Mouse (Mus musculus) intestine, embryonic 16.5 days (tissue): ENCODE results near the gene Itpkb. TPM values are rescaled to one million over a fixed set of nuclear protein-coding genes. Genes with fewer than 3 reads are reported as not detected.
"Not testable (repeated sequence)": the region's sequence is repeated elsewhere in the genome, so short reads cannot be mapped to it uniquely, and the experiment has no call there.

Experiments
- ATAC-seq: fragments of 200-750 bp; cut with Nextera tagmentation; 2 replicates; pipeline ENCODE4 v1.8.0; 2017; ENCODE audit warnings: moderate TSS enrichment, moderate library complexity
- H3K27ac ChIP-seq: fragments of 300-500 bp; sonication (generic); 2 replicates; pipeline ENCODE4 v1.5.1; 2014; ENCODE audit warnings: mild to moderate bottlenecking, low read length
- H3K27me3 ChIP-seq: fragments of 300-500 bp; sonication (generic); replicated peaks from 2 replicates; pipeline ENCODE4 v1.6.1; 2014; ENCODE audit warnings: low read length, control low read depth, mixed read lengths; ENCODE audit not compliant: control insufficient read depth, insufficient read depth
- H3K36me3 ChIP-seq: fragments of 300-500 bp; sonication (generic); 2 replicates; pipeline ENCODE4 v1.6.1; 2014; ENCODE audit warnings: low read length, control low read depth; ENCODE audit not compliant: control insufficient read depth, insufficient read depth
- H3K4me1 ChIP-seq: fragments of 300-500 bp; sonication (generic); 2 replicates; pipeline ENCODE4 v1.6.1; 2014; ENCODE audit warnings: low read length, control low read depth, mixed read lengths; ENCODE audit not compliant: control insufficient read depth, insufficient read depth
- H3K4me2 ChIP-seq: fragments of 300-500 bp; sonication (generic); 2 replicates; pipeline ENCODE4 v1.6.1; 2014; ENCODE audit warnings: low read depth, low read length, control low read depth
- H3K4me3 ChIP-seq: fragments of 300-500 bp; sonication (generic); 2 replicates; pipeline ENCODE4 v1.5.1; 2014; ENCODE audit warnings: mild to moderate bottlenecking, low read length
- H3K9ac ChIP-seq: fragments of 300-500 bp; sonication (generic); 2 replicates; pipeline ENCODE4 v1.6.1; 2014; ENCODE audit warnings: low read depth, low read length
- H3K9me3 ChIP-seq: fragments of 300-500 bp; sonication (generic); 2 replicates; pipeline ENCODE4 v1.6.1; 2016; ENCODE audit warnings: low read length, control low read depth; ENCODE audit not compliant: control insufficient read depth
- WGBS: fragments of 180-500 bp; shearing (Covaris S2); extraction: QIAGEN DNeasy Blood & Tissue Kit; methylation state at CpG from one replicate; pipeline ENCODE4 v1.1.7; 2014; 5-methylcytosine and 5-hydroxymethylcytosine counted together
- polyA plus RNA-seq: library from polyadenylated mRNA; unstranded; fragments of >200 nt; fragmentation: Nextera tagmentation; extraction: Ambion mirVana; gene quantifications from 2 replicates; pipeline ENCODE4 v1.2.1, GENCODE M21; 2015

Gene Itpkb
- polyA plus RNA-seq, 1 experiment from 2014 or later: 5.1 TPM

DNA sequence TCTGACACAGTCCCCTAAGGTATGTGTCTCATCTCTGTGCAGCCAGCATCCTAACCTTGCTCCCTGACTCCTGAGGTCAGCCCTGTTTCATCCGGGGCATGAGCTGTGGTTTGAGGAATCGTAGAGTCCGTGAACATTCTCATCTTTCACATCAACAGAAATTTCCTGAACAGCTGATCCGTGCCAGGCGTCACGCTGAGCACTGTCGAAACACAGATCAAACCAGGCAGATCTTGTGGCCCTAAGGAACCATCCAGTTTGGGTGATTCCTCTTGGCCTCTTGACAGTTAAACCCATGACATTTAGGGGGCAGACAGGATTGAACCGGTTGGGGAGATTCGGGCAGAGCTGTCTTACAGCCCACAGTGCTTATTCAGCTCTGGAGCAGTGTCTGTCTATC lies 38.4 kb downstream of the Itpkb start:
- Histone ChIP-seq H3K4me1 (peaks cover 36% of the 10 kb centered on the region), H3K9ac (no peak overlapping the region), H3K4me2 (no peak overlapping the region), H3K27me3 (no peaks in the 10 kb centered on the region), H3K9me3 (no peaks in the 10 kb centered on the region), H3K36me3 (no peaks in the 10 kb centered on the region), H3K4me3 (no peak overlapping the region), H3K27ac (no peak overlapping the region)
- 64% methylated on average over 9 of the region's 9 CpGs for WGBS
- ATAC-seq: no peak

DNA sequence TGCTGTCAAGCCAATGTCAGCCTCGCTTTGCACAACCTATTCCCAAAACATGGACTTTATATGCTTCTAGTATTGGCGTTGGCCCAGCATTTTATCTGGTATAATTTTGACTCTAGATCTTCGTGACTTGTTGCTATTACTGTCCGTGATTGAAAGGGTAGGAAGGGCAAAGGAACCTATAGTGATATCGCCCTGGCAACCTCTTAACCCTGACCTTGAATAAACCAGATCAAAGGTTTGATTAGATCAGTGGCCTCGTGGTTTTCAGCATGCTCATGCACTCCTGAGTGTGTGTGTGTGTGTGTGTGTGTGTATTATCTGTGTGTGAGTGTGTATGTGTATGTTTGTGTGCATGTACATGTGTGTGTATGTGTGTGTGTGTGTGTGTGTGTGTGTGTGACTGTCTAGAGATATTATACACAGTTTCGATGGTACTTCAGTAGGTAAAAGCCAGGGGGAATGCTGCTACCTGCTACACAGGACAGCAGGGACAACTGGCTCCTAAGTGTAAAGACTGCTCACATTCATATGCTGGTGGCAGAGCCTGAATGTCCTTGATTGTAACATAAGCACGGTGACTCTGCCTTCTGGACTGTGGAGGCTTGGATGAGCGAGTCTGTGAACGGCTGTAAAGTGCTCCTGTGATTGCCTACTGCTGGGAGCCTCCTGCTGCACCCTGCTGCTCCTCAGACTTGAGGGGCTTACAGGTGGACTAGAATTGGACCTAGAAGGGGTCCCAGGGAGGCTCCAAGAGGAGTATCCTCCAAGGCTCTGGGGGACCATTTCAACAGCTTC lies 40.8 kb downstream of the Itpkb start:
- no peak overlapping the region for H3K4me3 ChIP-seq
- no peak for ATAC-seq
- H3K9ac ChIP-seq: no peak overlapping the region
- H3K9me3 ChIP-seq: no peaks in the 10 kb centered on the region
- H3K4me1 ChIP-seq: peaks cover 27% of the 10 kb centered on the region
- H3K4me2 ChIP-seq: no peak overlapping the region
- no peaks in the 10 kb centered on the region for H3K36me3 ChIP-seq
- no peaks in the 10 kb centered on the region for H3K27me3 ChIP-seq
- no peak overlapping the region for H3K27ac ChIP-seq
- 68% methylated on average over 10 of the region's 10 CpGs for WGBS

DNA sequence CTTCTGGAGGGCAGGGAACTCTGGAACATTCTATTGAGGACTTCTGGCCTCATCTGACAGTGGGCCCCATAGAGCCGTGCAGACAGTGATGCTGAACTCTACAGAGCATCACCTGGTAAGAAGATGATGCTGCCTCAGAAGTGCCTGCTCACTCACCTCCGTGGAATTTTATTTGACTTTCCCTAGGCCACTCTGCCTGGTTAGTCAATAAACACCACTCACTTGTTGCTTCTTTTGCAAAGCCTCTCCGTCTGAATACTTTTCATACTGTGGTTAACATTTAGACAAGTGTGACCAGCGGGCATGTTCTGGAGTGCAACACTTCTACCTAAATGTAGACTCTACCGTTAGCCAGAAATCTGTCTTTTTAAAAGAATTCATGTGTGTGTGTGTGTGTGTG lies 42.0 kb downstream of the Itpkb start:
- WGBS: 72% methylated on average over 5 of the region's 5 CpGs
- H3K9me3 ChIP-seq, H3K4me3 ChIP-seq, H3K9ac ChIP-seq, H3K27ac ChIP-seq, ATAC-seq, H3K4me2 ChIP-seq, H3K36me3 ChIP-seq, H3K27me3 ChIP-seq: not testable (repeated sequence)
- peaks cover 17% of the 10 kb centered on the region for H3K4me1 ChIP-seq

DNA sequence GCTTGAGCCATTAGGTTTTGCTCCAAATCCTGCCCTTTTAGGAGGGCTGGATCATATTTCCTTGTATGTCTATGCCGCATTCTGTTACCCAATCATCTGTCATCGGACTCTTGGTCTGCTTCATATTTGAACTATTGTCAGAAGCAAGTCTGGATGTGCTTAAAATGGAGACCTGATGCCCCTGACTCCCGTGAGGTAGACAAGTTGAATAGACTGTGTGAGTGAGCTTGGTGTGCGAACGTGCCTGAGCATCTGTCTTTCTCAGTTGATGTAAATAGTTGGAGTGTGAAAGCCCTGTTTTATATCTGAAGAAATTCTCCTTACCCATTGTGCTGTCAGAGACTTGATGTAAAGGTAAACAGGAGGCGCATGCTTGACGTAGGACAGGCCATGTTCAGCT lies 46.3 kb downstream of the Itpkb start:
- no peak overlapping the region for H3K4me2 ChIP-seq
- H3K27ac ChIP-seq: peak overlapping the region; percentile 30; the same call in 1 of the 2 replicates
- H3K9ac ChIP-seq: no peak overlapping the region
- 0 out of 2 replicates have a peak, but pooled peaks cover 9% of the 10 kb centered on the region for H3K4me1 ChIP-seq
- H3K27me3 ChIP-seq: no peaks in the 10 kb centered on the region
- H3K9me3 ChIP-seq: no peaks in the 10 kb centered on the region
- no peak for ATAC-seq
- WGBS: 55% methylated on average over 7 of the region's 7 CpGs
- H3K4me3 ChIP-seq: no peak overlapping the region
- no peaks in the 10 kb centered on the region for H3K36me3 ChIP-seq

DNA sequence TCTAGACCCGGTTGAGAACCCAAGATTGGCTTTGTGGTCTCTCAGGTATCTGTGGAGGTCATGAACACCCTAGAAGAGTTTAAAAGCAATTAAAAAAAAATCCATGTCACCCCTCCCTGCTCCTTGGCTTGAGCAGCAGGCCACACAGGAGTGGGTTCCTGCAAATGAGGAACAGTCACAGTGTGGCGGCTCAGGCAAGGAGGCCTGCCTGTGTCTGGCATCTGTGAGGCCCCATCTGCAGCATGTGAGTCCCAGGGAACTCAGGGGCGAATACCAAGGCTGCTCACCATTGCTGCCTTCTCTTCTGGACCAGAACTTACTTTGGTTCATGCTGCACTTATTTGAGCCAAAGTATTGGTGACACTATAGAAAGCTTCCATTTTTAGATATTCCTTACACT lies 49.3 kb downstream of the Itpkb start:
- no peaks in the 10 kb centered on the region for H3K36me3 ChIP-seq
- 77% methylated on average over 3 of the region's 3 CpGs for WGBS
- ATAC-seq: no peak
- H3K27me3 ChIP-seq: no peaks in the 10 kb centered on the region
- no peak overlapping the region for H3K9ac ChIP-seq
- H3K4me3 ChIP-seq: no peak overlapping the region
- H3K4me1 ChIP-seq: peaks cover 10% of the 10 kb centered on the region
- no peaks in the 10 kb centered on the region for H3K9me3 ChIP-seq
- H3K27ac ChIP-seq: no peak overlapping the region
- no peak overlapping the region for H3K4me2 ChIP-seq

DNA sequence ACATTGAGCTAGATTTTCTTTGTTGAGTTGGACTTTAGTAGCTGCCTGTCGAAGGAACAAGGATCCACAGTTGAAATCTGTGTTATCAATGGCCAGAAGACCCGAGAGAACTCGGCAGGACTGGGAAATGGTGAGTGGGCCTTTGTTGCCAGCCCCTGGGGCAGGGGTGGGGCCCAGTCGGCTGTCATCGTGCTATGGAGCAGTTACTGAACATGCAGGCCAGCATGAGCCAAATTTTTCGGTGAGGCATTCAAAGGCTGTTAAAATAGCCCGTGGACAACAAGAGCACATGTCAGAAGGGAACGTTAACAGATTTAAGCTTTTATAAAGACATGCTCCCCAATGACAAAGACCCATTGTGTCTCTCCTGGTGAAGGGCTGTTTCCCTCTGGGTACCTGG lies 52.1 kb downstream of the Itpkb start:
- ATAC-seq: no peak
- H3K9ac ChIP-seq: no peak overlapping the region
- no peak overlapping the region for H3K4me3 ChIP-seq
- peaks cover 21% of the 10 kb centered on the region for H3K4me1 ChIP-seq
- H3K36me3 ChIP-seq: no peaks in the 10 kb centered on the region
- no peak overlapping the region for H3K4me2 ChIP-seq
- H3K27me3 ChIP-seq: no peaks in the 10 kb centered on the region
- H3K9me3 ChIP-seq: no peaks in the 10 kb centered on the region
- H3K27ac ChIP-seq: no peak overlapping the region
- 60% methylated on average over 8 of the region's 8 CpGs for WGBS

GRCm38 (mm10) chr1:180383884-180384283 lies 53.6 kb downstream of the Itpkb start:
- ATAC-seq: no peak
- Histone ChIP-seq H3K4me3 (no peak overlapping the region), H3K36me3 (no peaks in the 10 kb centered on the region), H3K27ac (0 out of 2 replicates have a peak overlapping the region, but pooled peaks have one; percentile 40), H3K27me3 (no peaks in the 10 kb centered on the region), H3K4me2 (no peak overlapping the region; the same call in 1 of the 2 replicates), H3K9ac (no peak overlapping the region), H3K9me3 (no peaks in the 10 kb centered on the region), H3K4me1 (peaks cover 30% of the 10 kb centered on the region)
- WGBS: 92% methylated on average over 8 of the region's 8 CpGs

DNA sequence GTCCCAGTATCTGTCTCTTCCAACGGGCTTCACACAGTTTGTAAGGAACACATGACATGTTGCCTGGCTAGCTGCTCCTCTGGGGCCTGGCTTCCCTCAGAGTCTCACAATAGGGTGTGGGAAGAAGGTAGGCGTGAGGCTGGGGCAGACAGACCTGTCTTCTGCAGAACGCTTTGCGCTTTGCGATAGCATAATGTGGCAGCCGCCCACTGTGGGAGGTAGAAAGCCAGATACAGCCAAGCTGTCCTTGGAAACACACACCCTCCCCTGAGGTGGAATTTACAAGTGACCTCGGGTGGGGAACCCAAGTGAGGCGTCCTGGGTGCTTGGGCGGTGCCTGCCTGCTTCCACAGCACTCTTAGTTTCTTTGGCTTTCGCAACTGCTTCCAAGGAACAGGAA lies 54.2 kb downstream of the Itpkb start:
- ATAC-seq: peak; percentile 17
- Histone ChIP-seq H3K9ac (0 out of 2 replicates have a peak overlapping the region, but pooled peaks have one; percentile 15), H3K27me3 (no peaks in the 10 kb centered on the region), H3K36me3 (no peaks in the 10 kb centered on the region), H3K9me3 (no peaks in the 10 kb centered on the region), H3K4me1 (peaks cover 34% of the 10 kb centered on the region), H3K27ac (peak overlapping the region; percentile 40; the same call in 1 of the 2 replicates), H3K4me3 (no peak overlapping the region), H3K4me2 (peak overlapping the region; percentile 10)
- 33% methylated on average over 10 of the region's 10 CpGs for WGBS

GRCm38 (mm10) chr1:180385308-180385707 lies 55.0 kb downstream of the Itpkb start:
- 80% methylated on average over 6 of the region's 6 CpGs for WGBS
- Histone ChIP-seq H3K27me3 (no peaks in the 10 kb centered on the region), H3K27ac (no peak overlapping the region), H3K4me1 (peaks cover 35% of the 10 kb centered on the region), H3K4me3 (no peak overlapping the region), H3K9me3 (no peaks in the 10 kb centered on the region), H3K36me3 (no peaks in the 10 kb centered on the region), H3K9ac (no peak overlapping the region), H3K4me2 (no peak overlapping the region)
- no peak for ATAC-seq
